Mouse (Mus musculus) limb, embryonic 12.5 days (tissue): ENCODE measurements around the gene Tmem50a. TPM values are rescaled to one million over a fixed set of nuclear protein-coding genes. Genes with fewer than 3 reads are reported as not detected.

Experiments
- ATAC-seq: fragments of 200-750 bp; cut with Nextera tagmentation; 2 replicates; pipeline ENCODE4 v1.8.0; 2017; ENCODE audit warnings: low read depth, moderate TSS enrichment; ENCODE audit not compliant: insufficient number of reproducible peaks, insufficient read depth, low FRiP score, low TSS enrichment
- H3K27ac ChIP-seq: fragments of 300-500 bp; sonication (generic); 2 replicates; pipeline ENCODE4 v1.5.1; 2016; ENCODE audit warnings: mild to moderate bottlenecking, moderate library complexity
- H3K27me3 ChIP-seq: fragments of 300-500 bp; sonication (generic); 2 replicates; pipeline ENCODE4 v1.6.1; 2016; ENCODE audit warnings: mild to moderate bottlenecking, moderate library complexity
- H3K36me3 ChIP-seq: fragments of 300-500 bp; sonication (generic); 2 replicates; pipeline ENCODE4 v1.6.1; 2016; ENCODE audit warnings: mild to moderate bottlenecking, moderate library complexity
- H3K4me1 ChIP-seq: fragments of 300-500 bp; sonication (generic); replicated peaks from 2 replicates; pipeline ENCODE4 v1.6.1; 2016
- H3K4me2 ChIP-seq: fragments of 300-500 bp; sonication (generic); 2 replicates; pipeline ENCODE4 v1.6.1; 2016; ENCODE audit warnings: mild to moderate bottlenecking, moderate library complexity
- H3K4me3 ChIP-seq: fragments of 300-500 bp; sonication (generic); replicated peaks from 2 replicates; pipeline ENCODE4 v1.5.1; 2016; ENCODE audit warnings: mild to moderate bottlenecking
- H3K9ac ChIP-seq: fragments of 300-500 bp; sonication (generic); replicated peaks from 2 replicates; pipeline ENCODE4 v1.6.1; 2016; ENCODE audit warnings: mild to moderate bottlenecking, moderate library complexity
- H3K9me3 ChIP-seq: fragments of 300-500 bp; sonication (generic); 2 replicates; pipeline ENCODE4 v1.6.1; 2016; ENCODE audit warnings: mild to moderate bottlenecking, moderate library complexity
- WGBS: fragments of 180-500 bp; shearing (Covaris S2); methylation state at CpG from one replicate; pipeline ENCODE4 v1.1.7; 2016; 5-methylcytosine and 5-hydroxymethylcytosine counted together
- polyA plus RNA-seq: library from polyadenylated mRNA; unstranded; fragments of >200 nt; fragmentation: Nextera tagmentation; extraction: Ambion mirVana; gene quantifications from 2 replicates; pipeline ENCODE4 v1.2.1, GENCODE M21; 2016

Gene Tmem50a
- polyA plus RNA-seq: 156 and 159 TPM in 2 replicates

GRCm38 (mm10) chr4:134914864-134915209 lies at the start of gene Tmem50a:
Tmem50a (minus strand) TSS chr4:134915024.
- Histone ChIP-seq H3K9ac (peak within 1 kb of the TSS; percentile 94), H3K4me1 (peaks cover 19% of the 10 kb centered on the region), H3K36me3 (peaks cover 20% of the 10 kb centered on the region), H3K27me3 (no peaks in the 10 kb centered on the region), H3K9me3 (peaks cover 4% of the 10 kb centered on the region; the same call in 1 of the 2 replicates), H3K4me3 (peak within 1 kb of the TSS; percentile 92), H3K27ac (peak within 1 kb of the TSS; percentile 95), H3K4me2 (peak within 1 kb of the TSS; percentile 72)
- under 1% methylated on average over 25 of the region's 25 CpGs for WGBS
- ATAC-seq: peak; percentile 83

- WGBS: 27% methylated on average over 19 of the region's 19 CpGs
- H3K36me3 ChIP-seq: no peaks in the 10 kb centered on the region
- H3K9me3 ChIP-seq: no peaks in the 10 kb centered on the region
- no peak overlapping the region for H3K27ac ChIP-seq
- peaks cover 9% of the 10 kb centered on the region; the same call in 1 of the 2 replicates for H3K4me1 ChIP-seq
- no peak overlapping the region for H3K9ac ChIP-seq
- ATAC-seq: peak; percentile 15; the same call in 1 of the 2 replicates
- peak overlapping the region; percentile 36 for H3K4me2 ChIP-seq
- H3K27me3 ChIP-seq: peaks cover 23% of the 10 kb centered on the region
- peak overlapping the region; percentile 9 for H3K4me3 ChIP-seq
These were observed 48.4 kb upstream of the Tmem50a start for GRCm38 (mm10) chr4:134963021-134963776.

DNA sequence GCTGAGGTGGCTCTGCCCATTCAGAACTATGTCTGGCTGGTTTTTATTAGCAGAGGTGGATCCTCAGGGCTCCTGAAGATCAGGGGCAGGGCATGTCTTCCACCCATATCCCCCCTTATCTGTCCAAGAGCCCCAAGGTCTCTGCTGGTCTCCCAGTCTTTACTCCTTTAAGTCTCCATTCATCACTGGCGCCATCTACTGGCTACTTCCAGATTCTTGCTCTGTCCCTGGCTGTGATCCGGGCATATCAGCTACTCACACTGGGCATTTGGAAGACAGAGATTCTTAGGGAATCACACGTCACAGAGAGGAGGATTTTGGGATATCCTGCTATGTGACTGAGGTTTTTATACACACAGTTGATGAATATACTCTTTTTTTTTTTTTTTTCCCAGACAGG lies 41.5 kb upstream of the Tmem50a start:
- H3K27me3 ChIP-seq: peaks cover 58% of the 10 kb centered on the region
- WGBS: 23% methylated on average over 3 of the region's 3 CpGs
- no peak for ATAC-seq

GRCm38 (mm10) chr4:134955845-134956244 lies 41.0 kb upstream of the Tmem50a start:
- Histone ChIP-seq H3K36me3 (no peaks in the 10 kb centered on the region), H3K9ac (no peak overlapping the region), H3K9me3 (no peaks in the 10 kb centered on the region), H3K4me1 (peaks cover 21% of the 10 kb centered on the region), H3K27ac (no peak overlapping the region), H3K4me3 (no peak overlapping the region), H3K4me2 (no peak overlapping the region), H3K27me3 (peaks cover 58% of the 10 kb centered on the region)
- no peak for ATAC-seq
- WGBS: 53% methylated on average over 3 of the region's 3 CpGs

More for the DNA sequence above, 41.5 kb upstream of the Tmem50a start:
- no peak overlapping the region for H3K4me3 ChIP-seq
- H3K4me2 ChIP-seq: no peak overlapping the region
- H3K36me3 ChIP-seq: no peaks in the 10 kb centered on the region
- no peak overlapping the region for H3K27ac ChIP-seq
- H3K9me3 ChIP-seq: no peaks in the 10 kb centered on the region
- H3K9ac ChIP-seq: no peak overlapping the region
- H3K4me1 ChIP-seq: peaks cover 18% of the 10 kb centered on the region

DNA sequence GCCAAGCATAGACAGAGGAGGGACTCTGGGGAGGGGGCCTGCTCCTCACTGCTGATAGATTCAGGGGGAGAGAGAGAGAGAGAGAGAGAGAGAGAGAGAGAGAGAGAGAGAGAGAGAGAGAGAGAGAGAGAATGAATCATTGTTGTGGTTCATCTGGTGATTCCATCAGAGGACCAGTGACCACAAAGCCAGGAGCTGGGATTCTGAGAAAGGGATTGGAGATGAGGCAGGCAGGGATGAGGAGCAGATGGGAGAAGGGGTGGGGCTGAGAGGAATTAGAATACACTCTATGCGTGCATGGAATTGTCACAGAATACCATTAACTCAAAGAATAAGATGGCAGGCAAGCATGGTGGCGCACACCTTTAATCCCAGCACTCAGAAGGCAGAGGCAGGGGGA lies 40.4 kb upstream of the Tmem50a start:
- 87% methylated on average over 2 of the region's 2 CpGs for WGBS
- no peak for ATAC-seq

GRCm38 (mm10) chr4:134954461-134954860 lies 39.6 kb upstream of the Tmem50a start:
- H3K9me3 ChIP-seq: no peaks in the 10 kb centered on the region
- 0 out of 2 replicates have a peak overlapping the region, but pooled peaks have one; percentile 13 for H3K4me2 ChIP-seq
- no peak for ATAC-seq
- no peak overlapping the region for H3K27ac ChIP-seq
- H3K9ac ChIP-seq: no peak overlapping the region
- WGBS: 9% methylated on average over 15 of the region's 15 CpGs
- peaks cover 30% of the 10 kb centered on the region for H3K4me1 ChIP-seq
- peaks cover 49% of the 10 kb centered on the region for H3K27me3 ChIP-seq
- H3K4me3 ChIP-seq: no peak overlapping the region
- H3K36me3 ChIP-seq: no peaks in the 10 kb centered on the region

More for the DNA sequence above, 40.4 kb upstream of the Tmem50a start:
- H3K4me3 ChIP-seq: no peak overlapping the region
- H3K4me1 ChIP-seq: peaks cover 27% of the 10 kb centered on the region
- H3K9me3 ChIP-seq: no peaks in the 10 kb centered on the region
- H3K4me2 ChIP-seq: no peak overlapping the region
- H3K27me3 ChIP-seq: peaks cover 53% of the 10 kb centered on the region
- no peak overlapping the region for H3K27ac ChIP-seq
- no peaks in the 10 kb centered on the region for H3K36me3 ChIP-seq
- no peak overlapping the region for H3K9ac ChIP-seq

- ATAC-seq: peak; percentile 86
- Histone ChIP-seq H3K36me3 (no peaks in the 10 kb centered on the region), H3K4me3 (no peak overlapping the region), H3K27me3 (peaks cover 26% of the 10 kb centered on the region), H3K4me2 (no peak overlapping the region), H3K9ac (no peak overlapping the region), H3K4me1 (peaks cover 25% of the 10 kb centered on the region), H3K9me3 (no peaks in the 10 kb centered on the region), H3K27ac (peak overlapping the region; percentile 30)
- WGBS: 13% methylated on average over 11 of the region's 11 CpGs
These were observed 35.8 kb upstream of the Tmem50a start for GRCm38 (mm10) chr4:134950518-134951091.

- no peak for ATAC-seq
- 16% methylated on average over 17 of the region's 17 CpGs for WGBS
- Histone ChIP-seq H3K4me3 (no peak overlapping the region), H3K36me3 (no peaks in the 10 kb centered on the region), H3K4me1 (peaks cover 16% of the 10 kb centered on the region), H3K9ac (no peak overlapping the region), H3K27ac (no peak overlapping the region), H3K4me2 (peak overlapping the region; percentile 40), H3K9me3 (no peaks in the 10 kb centered on the region), H3K27me3 (peaks cover 33% of the 10 kb centered on the region)
These were observed 31.4 kb upstream of the Tmem50a start for GRCm38 (mm10) chr4:134946024-134946744.

GRCm38 (mm10) chr4:134943758-134944538 lies 29.1 kb upstream of the Tmem50a start:
- H3K4me2 ChIP-seq: no peak overlapping the region
- peaks cover 41% of the 10 kb centered on the region for H3K27me3 ChIP-seq
- peaks cover 9% of the 10 kb centered on the region for H3K4me1 ChIP-seq
- H3K4me3 ChIP-seq: no peak overlapping the region
- H3K9ac ChIP-seq: 0 out of 2 replicates have a peak overlapping the region, but pooled peaks have one; percentile 31
- H3K9me3 ChIP-seq: no peaks in the 10 kb centered on the region
- no peaks in the 10 kb centered on the region for H3K36me3 ChIP-seq
- WGBS: 38% methylated on average over 27 of the region's 27 CpGs
- no peak for ATAC-seq
- H3K27ac ChIP-seq: no peak overlapping the region

DNA sequence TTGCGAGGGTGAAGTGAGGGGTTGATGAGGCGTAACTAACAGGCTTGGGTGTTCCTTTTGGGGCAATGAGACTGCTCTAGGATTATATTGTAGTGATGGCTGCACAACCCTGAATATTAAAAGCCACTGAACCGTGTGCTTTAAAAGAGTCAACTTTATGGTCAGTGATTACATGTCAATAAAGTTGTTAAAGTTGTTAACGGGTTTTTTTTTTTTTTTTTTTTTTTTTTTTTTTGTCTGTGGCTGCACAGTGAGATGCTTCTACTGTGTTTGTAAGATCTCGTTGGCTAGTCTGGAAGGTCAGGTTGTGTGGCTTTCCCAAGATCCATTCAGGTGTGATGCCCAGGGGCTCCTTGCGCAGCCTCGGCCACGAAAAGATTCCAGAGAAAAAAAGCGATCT lies 25.1 kb upstream of the Tmem50a start:
- no peak overlapping the region for H3K4me3 ChIP-seq
- no peak for ATAC-seq
- peaks cover 35% of the 10 kb centered on the region for H3K27me3 ChIP-seq
- 61% methylated on average over 9 of the region's 9 CpGs for WGBS
- H3K9me3 ChIP-seq: no peaks in the 10 kb centered on the region
- no peak overlapping the region for H3K27ac ChIP-seq
- peaks cover 9% of the 10 kb centered on the region for H3K4me1 ChIP-seq
- no peak overlapping the region for H3K9ac ChIP-seq
- H3K36me3 ChIP-seq: peaks cover 28% of the 10 kb centered on the region
- H3K4me2 ChIP-seq: 0 out of 2 replicates have a peak overlapping the region, but pooled peaks have one; percentile 22
